Mouse (Mus musculus) testis, adult 2 months (tissue): ENCODE measurements around the gene Tk1. TPM values are rescaled to one million over a fixed set of nuclear protein-coding genes. Genes with fewer than 3 reads are reported as not detected.

Experiments used
- H3K27ac ChIP-seq: fragments of 200-500 bp; 2 replicates; pipeline ENCODE4 v1.5.1; 2012; ENCODE audit warnings: low read depth, low read length; ENCODE audit not compliant: control insufficient read depth, insufficient read depth
- H3K27me3 ChIP-seq: fragments of 200-500 bp; 2 replicates; pipeline ENCODE4 v1.6.1; 2012; ENCODE audit warnings: mild to moderate bottlenecking, low read length, moderate library complexity; ENCODE audit not compliant: control insufficient read depth, insufficient read depth
- H3K36me3 ChIP-seq: fragments of 200-500 bp; 2 replicates; pipeline ENCODE4 v1.6.1; 2012; ENCODE audit warnings: mild to moderate bottlenecking, low read length; ENCODE audit not compliant: control insufficient read depth, insufficient read depth
- H3K4me1 ChIP-seq: fragments of 200-500 bp; 2 replicates; pipeline ENCODE4 v1.6.1; 2012; ENCODE audit warnings: low read length; ENCODE audit not compliant: control insufficient read depth, insufficient read depth
- H3K4me3 ChIP-seq: fragments of 200-500 bp; 2 replicates; pipeline ENCODE4 v1.5.1; 2012; ENCODE audit warnings: low read depth, mild to moderate bottlenecking, low read length, moderate library complexity, mixed read lengths; ENCODE audit not compliant: control insufficient read depth
- CTCF ChIP-seq: fragments of 200-500 bp; IDR thresholded peaks from 2 replicates; pipeline ENCODE4 v1.5.1; 2012; ENCODE audit warnings: low read depth, mild to moderate bottlenecking, inconsistent platforms, low read length, moderate library complexity; ENCODE audit not compliant: control insufficient read depth, insufficient read depth, insufficient replicate concordance
- POLR2A ChIP-seq: fragments of 200-500 bp; IDR thresholded peaks from 2 replicates; pipeline ENCODE4 v1.6.1; 2012; ENCODE audit warnings: low read depth, mild to moderate bottlenecking, inconsistent platforms, low read length, moderate library complexity; ENCODE audit not compliant: control insufficient read depth
- polyA plus RNA-seq: library from polyadenylated mRNA; depleted of rRNA; stranded (reverse); fragments of >200 nt; gene quantifications from 2 replicates; pipeline ENCODE4 v1.2.3, GENCODE M21; 2012

Gene Tk1
- polyA plus RNA-seq, 1 experiment = 5.8 TPM

DNA sequence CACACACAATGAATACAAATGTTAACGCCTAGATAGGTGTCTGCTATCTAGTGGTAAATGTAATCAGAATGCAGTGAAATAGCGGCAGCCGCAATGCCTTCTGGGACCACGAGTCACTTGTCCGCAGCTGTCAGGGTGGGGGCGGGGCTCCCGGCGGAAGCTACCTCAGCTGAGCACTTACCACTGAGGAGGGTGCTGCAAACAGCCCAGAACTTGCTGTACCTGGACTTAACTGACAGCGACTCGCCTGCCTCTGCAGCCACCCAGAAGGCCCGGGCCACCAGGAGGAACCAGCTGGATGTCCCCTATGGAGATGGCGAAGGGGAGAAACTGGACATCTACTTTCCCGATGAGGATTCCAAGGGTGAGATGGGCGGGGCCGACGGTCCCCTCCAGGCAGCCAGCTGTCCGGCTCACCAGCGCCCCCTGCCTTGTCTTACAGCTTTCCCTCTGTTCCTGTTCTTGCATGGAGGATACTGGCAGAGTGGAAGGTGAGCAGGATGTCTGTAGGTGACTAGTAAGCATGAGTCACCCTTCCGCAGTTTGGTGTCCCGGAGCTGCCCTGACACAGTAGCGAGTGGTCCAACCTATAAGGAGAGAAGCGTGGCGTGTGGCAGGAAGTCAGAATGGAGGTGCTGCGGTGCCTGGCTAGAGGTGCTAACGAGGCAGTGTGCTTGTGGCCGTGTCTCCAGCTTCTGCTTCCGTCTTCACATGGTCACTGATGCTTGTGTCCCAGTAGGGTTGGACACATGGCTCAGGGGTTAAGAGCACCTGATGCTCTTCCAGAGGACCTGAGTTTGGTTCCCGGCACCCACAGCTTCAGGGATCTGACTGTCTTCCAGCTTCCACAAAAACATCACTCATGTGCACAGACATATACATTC is 6.4 kb upstream of the Tk1 start:
- peak overlapping the region; percentile 83 for H3K4me3 ChIP-seq
- H3K4me1 ChIP-seq = peaks cover 29% of the 10 kb centered on the region
- TF ChIP-seq POLR2A = no peak
- peak; percentile 69; the same call in 1 of the 2 replicates for TF ChIP-seq CTCF
- H3K27me3 ChIP-seq = no peaks in the 10 kb centered on the region
- peak overlapping the region; percentile 76 for H3K27ac ChIP-seq
- no peaks in the 10 kb centered on the region for H3K36me3 ChIP-seq

DNA sequence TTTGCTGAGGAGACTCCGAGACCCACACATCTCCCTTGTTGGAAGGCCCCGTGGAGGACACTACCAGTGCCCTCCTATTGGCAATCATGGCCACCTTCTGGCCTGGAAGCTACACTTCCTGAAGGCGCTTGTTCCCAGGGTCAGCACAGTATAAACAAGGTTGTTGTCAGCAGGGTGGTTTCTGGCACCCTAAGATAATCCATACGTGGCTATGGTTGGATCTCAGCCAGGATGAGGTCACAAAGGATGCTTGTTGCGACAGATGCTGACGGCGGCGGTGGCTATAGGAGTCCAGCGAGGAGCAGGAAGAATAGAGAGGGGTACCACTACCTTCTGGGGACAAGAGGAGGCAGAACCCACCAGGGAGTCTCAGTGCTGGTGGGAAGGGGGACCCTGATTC is 4.5 kb upstream of the Tk1 start:
- TF ChIP-seq CTCF (no peak), POLR2A (no peak)
- Histone ChIP-seq H3K27ac (peak overlapping the region; percentile 44), H3K4me3 (peak overlapping the region; percentile 1), H3K4me1 (peaks cover 29% of the 10 kb centered on the region), H3K27me3 (no peaks in the 10 kb centered on the region), H3K36me3 (no peaks in the 10 kb centered on the region)

DNA sequence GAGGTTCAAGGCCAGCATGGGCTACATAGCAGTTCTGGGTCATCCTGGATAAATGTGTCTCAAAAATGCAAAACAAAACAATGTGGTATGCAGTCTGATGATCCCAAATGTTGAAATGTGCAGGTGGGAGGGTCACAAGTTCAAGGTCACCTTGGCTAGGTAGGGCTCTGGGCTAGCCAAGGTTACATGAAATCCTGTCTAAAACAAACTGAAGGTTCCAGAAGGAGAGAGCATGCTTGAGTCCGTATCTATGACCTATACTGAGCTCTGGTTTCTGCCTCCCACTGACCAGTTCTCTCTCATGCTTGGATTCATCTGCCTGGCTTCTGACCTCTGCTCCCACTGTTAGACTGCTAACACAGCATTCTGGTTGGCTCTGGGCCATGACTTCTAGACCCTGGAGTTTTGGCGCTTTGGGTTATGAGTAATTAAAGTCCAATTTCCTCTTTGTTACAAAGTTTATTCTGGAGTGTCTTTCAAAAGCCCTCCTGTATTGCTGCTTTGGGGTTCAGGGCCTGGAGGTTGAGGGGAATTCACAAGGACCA is 3.9 kb upstream of the Tk1 start:
- H3K4me1 ChIP-seq = peaks cover 34% of the 10 kb centered on the region
- peak overlapping the region; percentile 44 for H3K27ac ChIP-seq
- no peak for TF ChIP-seq CTCF
- TF ChIP-seq POLR2A = no peak
- no peak overlapping the region for H3K4me3 ChIP-seq
- H3K36me3 ChIP-seq = no peaks in the 10 kb centered on the region
- no peaks in the 10 kb centered on the region for H3K27me3 ChIP-seq

DNA sequence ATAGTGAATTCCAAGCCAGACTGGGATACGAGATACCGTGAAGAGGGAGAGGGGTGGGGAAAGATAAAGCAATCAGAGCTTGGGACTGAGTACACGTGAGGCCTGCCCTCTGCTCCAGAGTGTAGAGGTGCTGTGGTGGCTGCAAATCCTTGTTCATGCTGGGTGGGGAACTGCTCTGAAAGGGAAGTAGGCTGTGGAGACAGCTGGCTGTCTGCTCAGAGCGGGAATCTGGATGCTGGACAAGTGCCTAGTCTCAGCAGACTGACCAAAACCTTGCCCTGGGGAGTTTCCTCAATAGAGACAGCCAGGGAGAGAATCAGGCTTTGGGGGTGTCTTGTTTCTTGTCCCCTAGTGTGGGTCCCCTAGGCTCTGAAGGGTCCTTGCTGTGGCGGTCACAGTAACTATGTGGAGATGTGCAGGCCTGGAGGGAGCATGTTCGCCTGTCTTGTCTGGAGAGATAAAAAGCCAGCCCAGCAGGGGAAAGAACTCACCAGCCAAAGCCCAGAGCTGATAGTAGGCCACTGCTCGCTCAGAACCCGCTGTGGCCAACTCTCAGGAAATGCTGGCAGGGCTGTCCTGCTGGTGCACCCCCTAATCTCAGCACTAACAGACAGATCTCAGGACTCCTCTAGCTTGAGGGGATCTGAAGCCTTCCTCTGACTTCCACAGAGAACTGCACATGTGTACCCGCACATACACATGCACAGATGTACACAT is 3.2 kb upstream of the Tk1 start:
- Histone ChIP-seq H3K4me3 (no peak overlapping the region), H3K27ac (peak overlapping the region; percentile 84), H3K27me3 (no peaks in the 10 kb centered on the region), H3K4me1 (peaks cover 35% of the 10 kb centered on the region), H3K36me3 (no peaks in the 10 kb centered on the region)
- no peak for TF ChIP-seq CTCF
- TF ChIP-seq POLR2A = no peak

DNA sequence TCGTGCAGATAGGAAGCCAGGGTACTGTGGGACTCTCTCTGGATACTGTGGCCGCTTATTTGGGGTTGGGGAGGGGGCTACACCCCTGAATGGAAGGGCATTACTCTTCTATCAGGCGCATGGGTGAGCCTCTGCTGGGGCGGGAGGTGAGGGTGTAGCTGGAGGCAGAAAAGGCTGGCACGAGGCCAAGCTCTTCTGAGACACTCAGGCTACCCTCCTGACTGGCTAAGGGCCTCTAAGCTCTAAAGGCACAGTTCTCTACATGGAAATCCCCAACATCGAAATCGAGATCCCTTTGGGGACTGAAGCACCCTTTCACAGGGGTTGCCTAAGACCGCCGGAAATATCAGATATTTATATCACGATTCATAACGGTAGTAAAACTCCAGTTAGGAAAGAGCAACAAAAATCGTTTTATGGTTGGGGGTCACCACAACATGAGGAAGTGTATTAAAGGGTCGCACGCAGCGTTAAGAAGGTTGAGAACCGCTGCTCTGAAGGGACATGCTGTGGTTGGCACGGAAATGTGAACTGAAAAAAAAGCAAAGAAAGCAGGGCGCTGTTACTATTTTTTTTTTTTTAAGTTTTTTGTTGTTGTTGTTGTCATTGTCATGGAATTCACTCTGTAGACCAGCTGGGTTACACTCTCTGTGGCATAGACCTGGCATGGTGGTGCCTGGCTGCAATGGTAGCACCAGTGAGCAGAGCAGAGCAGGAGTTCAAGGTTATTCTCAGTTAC is 2.4 kb upstream of the Tk1 start:
- TF ChIP-seq CTCF (no peak), POLR2A (no peak)
- H3K36me3 ChIP-seq = no peaks in the 10 kb centered on the region
- H3K4me3 ChIP-seq = no peak overlapping the region
- peak overlapping the region; percentile 84 for H3K27ac ChIP-seq
- no peaks in the 10 kb centered on the region for H3K27me3 ChIP-seq
- H3K4me1 ChIP-seq = peaks cover 35% of the 10 kb centered on the region

DNA sequence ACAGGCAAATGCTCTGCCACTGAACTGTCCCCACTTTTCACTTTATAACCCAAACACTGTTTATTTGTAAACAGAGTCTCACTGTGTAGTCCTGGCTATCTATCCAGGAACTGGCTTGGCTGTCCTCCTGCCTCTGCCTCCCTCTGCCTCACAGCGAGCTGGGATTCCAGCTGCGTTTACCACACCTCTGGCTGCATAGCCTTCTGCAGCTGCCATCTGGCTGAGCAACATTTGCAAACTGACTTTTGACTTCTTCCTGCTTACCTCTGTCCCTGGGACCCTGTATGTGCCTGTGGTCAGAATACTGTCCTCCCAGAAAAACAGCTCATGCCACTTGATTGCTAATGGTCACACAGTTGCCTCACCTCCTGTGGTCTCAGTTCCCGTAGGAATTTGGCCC is 1.5 kb upstream of the Tk1 start:
- peaks cover 32% of the 10 kb centered on the region for H3K4me1 ChIP-seq
- H3K27ac ChIP-seq = peak overlapping the region; percentile 84; the same call in 1 of the 2 replicates
- H3K27me3 ChIP-seq = no peaks in the 10 kb centered on the region
- H3K4me3 ChIP-seq = no peak overlapping the region
- TF ChIP-seq POLR2A (no peak), CTCF (no peak)
- no peaks in the 10 kb centered on the region for H3K36me3 ChIP-seq
